Mouse (Mus musculus): ENCODE measurements around the gene Plekha6. TPM values are rescaled to one million over a fixed set of nuclear protein-coding genes. Genes with fewer than 3 reads are reported as not detected.

Gene Plekha6
- total and polyA plus RNA-seq, 3 experiments = 11.8 to 28.5 TPM; not detected in 1

- Histone ChIP-seq H3K9me3 (replicated peaks; ENCODE audit: insufficient read depth, low read length) (no peaks in the 10 kb centered on the region), H3K9ac (ENCODE audit: control insufficient read depth, low read depth, low read length, poor library complexity, severe bottlenecking) (no peak overlapping the region), H3K4me3 (ENCODE audit: control insufficient read depth in 1 of 2, insufficient read depth in 1 of 2, low read depth in 2 of 2, low read length in 2 of 2) (no peak overlapping the region), H3K79me2 (ENCODE audit: control insufficient read depth, insufficient read depth, low read length, poor library complexity) (no peaks in the 10 kb centered on the region), H3K4me1 (ENCODE audit: control insufficient read depth in 1 of 2, insufficient read depth in 2 of 2, low read length in 2 of 2) (no peaks in the 10 kb centered on the region), H3K36me3 (ENCODE audit: control insufficient read depth in 1 of 2, insufficient read depth in 2 of 2, low read length in 2 of 2) (peaks cover 0 to 2% of the 10 kb centered on the region in 2 experiments; a peak in 1 of 4 replicates), H3K27ac (ENCODE audit: control insufficient read depth, low read depth, low read length) (no peak overlapping the region), H3K27me3 (ENCODE audit: control insufficient read depth in 1 of 2, insufficient read depth in 2 of 2, low read length in 2 of 2) (no peaks in the 10 kb centered on the region)
- DNase-seq (ENCODE audit: low read depth, low spot score) = no peak
- TF ChIP-seq TAL1 (IDR thresholded peaks at IDR 0.05; ENCODE audit: low read length) = no peak
- TF ChIP-seq CHD2 (IDR thresholded peaks at IDR 0.05; ENCODE audit: low read length) = no peak
- no peak for TF ChIP-seq SMC3 (IDR thresholded peaks at IDR 0.05; ENCODE audit: low read depth, low read length)
- TF ChIP-seq TBP (IDR thresholded peaks at IDR 0.05; ENCODE audit: low read depth, low read length) = no peak
- no peak for TF ChIP-seq CHD1 (IDR thresholded peaks at IDR 0.05; ENCODE audit: low read depth, low read length)
These were observed 123.9 kb downstream of the Plekha6 start for GRCm38 (mm10) chr1:133287880-133288279.

DNA sequence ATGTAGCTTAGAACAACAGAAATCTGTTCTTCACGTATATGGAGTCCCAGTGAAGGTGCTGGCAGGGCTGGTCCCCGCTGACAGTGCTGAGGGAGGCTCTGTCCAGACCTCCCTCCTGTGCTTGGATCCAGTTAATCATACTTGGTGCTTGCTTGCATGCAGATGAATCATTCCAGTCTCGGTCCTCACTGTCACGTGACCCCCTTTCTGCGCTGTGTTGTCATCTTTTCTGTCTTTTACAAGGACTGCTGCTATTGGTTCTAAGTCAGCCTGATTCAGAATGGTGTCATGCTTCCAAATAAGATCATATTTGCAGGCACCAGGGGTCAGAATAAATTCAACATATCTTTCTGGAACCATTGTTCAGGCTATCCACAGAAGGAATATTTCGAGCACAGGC lies 127.9 kb downstream of the Plekha6 start:
- no peak overlapping the region for H3K4me3 ChIP-seq (ENCODE audit: control insufficient read depth in 1 of 2, insufficient read depth in 1 of 2, low read depth in 2 of 2, low read length in 2 of 2)
- peaks cover 0 to 2% of the 10 kb centered on the region in 2 experiments; a peak in 1 of 4 replicates for H3K36me3 ChIP-seq (ENCODE audit: control insufficient read depth in 1 of 2, insufficient read depth in 2 of 2, low read length in 2 of 2)
- no peak overlapping the region for H3K27ac ChIP-seq (ENCODE audit: control insufficient read depth, low read depth, low read length)
- H3K27me3 ChIP-seq (ENCODE audit: control insufficient read depth in 1 of 2, insufficient read depth in 2 of 2, low read length in 2 of 2) = no peaks in the 10 kb centered on the region
- H3K9ac ChIP-seq (ENCODE audit: control insufficient read depth, low read depth, low read length, poor library complexity, severe bottlenecking) = no peak overlapping the region
- no peak for DNase-seq (ENCODE audit: low read depth, low spot score)
- no peaks in the 10 kb centered on the region for H3K79me2 ChIP-seq (ENCODE audit: control insufficient read depth, insufficient read depth, low read length, poor library complexity)
- no peaks in the 10 kb centered on the region for H3K4me1 ChIP-seq (ENCODE audit: control insufficient read depth in 1 of 2, insufficient read depth in 2 of 2, low read length in 2 of 2)
- TF ChIP-seq MEF2A (IDR thresholded peaks at IDR 0.05; ENCODE audit: extremely low read depth, insufficient replicate concordance, low read depth, low read length, poor library complexity, severe bottlenecking) (no peak), ZNF384 (IDR thresholded peaks at IDR 0.05; ENCODE audit: low read depth, low read length) (no peak), BHLHE40 (IDR thresholded peaks at IDR 0.05; ENCODE audit: borderline replicate concordance, low read depth, low read length) (no peak), NRF1 (IDR thresholded peaks at IDR 0.05; ENCODE audit: insufficient read depth, low read depth, low read length, poor library complexity, severe bottlenecking) (no peak)
- no peaks in the 10 kb centered on the region for H3K9me3 ChIP-seq (replicated peaks; ENCODE audit: insufficient read depth, low read length)

- Histone ChIP-seq H3K4me3 (ENCODE audit: control insufficient read depth in 1 of 2, insufficient read depth in 1 of 2, low read depth in 2 of 2, low read length in 2 of 2) (no peak overlapping the region), H3K27me3 (ENCODE audit: control insufficient read depth in 1 of 2, insufficient read depth in 2 of 2, low read length in 2 of 2) (no peaks in the 10 kb centered on the region), H3K9me3 (replicated peaks; ENCODE audit: insufficient read depth, low read length) (no peaks in the 10 kb centered on the region), H3K9ac (ENCODE audit: control insufficient read depth, low read depth, low read length, poor library complexity, severe bottlenecking) (no peak overlapping the region), H3K79me2 (ENCODE audit: control insufficient read depth, insufficient read depth, low read length, poor library complexity) (no peaks in the 10 kb centered on the region), H3K27ac (ENCODE audit: control insufficient read depth, low read depth, low read length) (no peak overlapping the region), H3K4me1 (ENCODE audit: control insufficient read depth in 1 of 2, insufficient read depth in 2 of 2, low read length in 2 of 2) (no peaks in the 10 kb centered on the region), H3K36me3 (ENCODE audit: control insufficient read depth in 1 of 2, insufficient read depth in 2 of 2, low read length in 2 of 2) (peaks cover 0 to 2% of the 10 kb centered on the region in 2 experiments; a peak in 1 of 4 replicates)
- TF ChIP-seq CHD2 (IDR thresholded peaks at IDR 0.05; ENCODE audit: low read length) = no peak
- TF ChIP-seq ZMIZ1 (IDR thresholded peaks at IDR 0.05; ENCODE audit: low read depth, low read length) = no peak
- no peak for TF ChIP-seq GATA1 (IDR thresholded peaks at IDR 0.05; ENCODE audit: low read depth, low read length)
- no peak for TF ChIP-seq ZC3H11A (IDR thresholded peaks at IDR 0.05; ENCODE audit: low read depth, low read length)
- no peak for TF ChIP-seq ZKSCAN1 (IDR thresholded peaks at IDR 0.05; ENCODE audit: low read depth, low read length)
- no peak for TF ChIP-seq JUND (IDR thresholded peaks at IDR 0.05; ENCODE audit: low read depth, low read length)
- no peak for TF ChIP-seq CTCF (IDR thresholded peaks at IDR 0.05 in 2 of 3, conservative IDR thresholded peaks at IDR 0.05 in 1 of 3; ENCODE audit: control insufficient read depth in 1 of 3, insufficient read depth in 1 of 3, low read depth in 2 of 3, low read length in 3 of 3, poor library complexity in 1 of 3, severe bottlenecking in 1 of 3)
- TF ChIP-seq HCFC1 (IDR thresholded peaks at IDR 0.05; ENCODE audit: low read depth, low read length) = no peak
- DNase-seq (ENCODE audit: low read depth, low spot score) = no peak
These were observed 128.6 kb downstream of the Plekha6 start for GRCm38 (mm10) chr1:133292608-133293007.

All from MEL (cell line).